Mouse (Mus musculus): ENCODE results near the gene Bud23. TPM values are rescaled to one million over a fixed set of nuclear protein-coding genes. Genes with fewer than 3 reads are reported as not detected.

The Bud23 gene
- polyA plus RNA-seq, 1 experiment from 2014 or later: 156 TPM

- H3K9me3 ChIP-seq (ENCODE audit: control insufficient read depth, low read length): no peaks in the 10 kb centered on the region
- H3K4me2 ChIP-seq (ENCODE audit: low read depth, severe bottlenecking): no peak overlapping the region
- H3K27me3 ChIP-seq (ENCODE audit: control insufficient read depth, insufficient read depth, low read length): no peaks in the 10 kb centered on the region
- 69% methylated on average over 1 of the region's 1 CpGs for WGBS
- DNase-seq (ENCODE audit: low spot score) (no peak), ATAC-seq (ENCODE audit: insufficient number of reproducible peaks, low FRiP score, low TSS enrichment, low read depth) (no peak)
- H3K4me1 ChIP-seq (ENCODE audit: control insufficient read depth, insufficient read depth, low read length): no peaks in the 10 kb centered on the region
- H3K27ac ChIP-seq (replicated peaks; ENCODE audit: low read depth, low read length): no peak overlapping the region
- H3K9ac ChIP-seq (ENCODE audit: low read length): no peak overlapping the region
- H3K4me3 ChIP-seq (ENCODE audit: low read depth, low read length): no peak overlapping the region
- no peaks in the 10 kb centered on the region for H3K36me3 ChIP-seq (ENCODE audit: control insufficient read depth, insufficient read depth, low read length)
Observed at GRCm38 (mm10) chr5:135100981-135101380, 36.2 kb upstream of the Bud23 start.

GRCm38 (mm10) chr5:135089653-135090052 is 24.9 kb upstream of the Bud23 start, which contains the start of gene Mlxipl:
Mlxipl (plus strand) TSS chr5:135089890.
- no peak for ATAC-seq (ENCODE audit: insufficient number of reproducible peaks, low FRiP score, low TSS enrichment, low read depth)
- H3K4me1 ChIP-seq (ENCODE audit: control insufficient read depth, insufficient read depth, low read length): no peaks in the 10 kb centered on the region
- WGBS: 3% methylated on average over 39 of the region's 39 CpGs
- peak within 1 kb of the TSS; percentile 36 for H3K9ac ChIP-seq (ENCODE audit: low read length)
- peak within 1 kb of the TSS; percentile 12; the same call in 1 of the 2 replicates for H3K4me3 ChIP-seq (ENCODE audit: low read depth, low read length)
- no peak within 1 kb of the TSS for H3K27ac ChIP-seq (replicated peaks; ENCODE audit: low read depth, low read length)
- peaks cover 19% of the 10 kb centered on the region for H3K27me3 ChIP-seq (ENCODE audit: control insufficient read depth, insufficient read depth, low read length)
- H3K4me2 ChIP-seq (ENCODE audit: low read depth, severe bottlenecking): peak within 1 kb of the TSS; percentile 40
- no peaks in the 10 kb centered on the region for H3K36me3 ChIP-seq (ENCODE audit: control insufficient read depth, insufficient read depth, low read length)
- peak; percentile 35 for DNase-seq (ENCODE audit: low spot score)
- H3K9me3 ChIP-seq (ENCODE audit: control insufficient read depth, low read length): no peaks in the 10 kb centered on the region

- no peaks in the 10 kb centered on the region for H3K9me3 ChIP-seq (ENCODE audit: control insufficient read depth, low read length)
- no peak overlapping the region for H3K4me3 ChIP-seq (ENCODE audit: low read depth, low read length)
- DNase-seq (ENCODE audit: low spot score) (peak; percentile 33), ATAC-seq (ENCODE audit: insufficient number of reproducible peaks, low FRiP score, low TSS enrichment, low read depth) (no peak)
- H3K27ac ChIP-seq (replicated peaks; ENCODE audit: low read depth, low read length): no peak overlapping the region
- H3K27me3 ChIP-seq (ENCODE audit: control insufficient read depth, insufficient read depth, low read length): peaks cover 19% of the 10 kb centered on the region
- WGBS: 13% methylated on average over 4 of the region's 4 CpGs
- H3K36me3 ChIP-seq (ENCODE audit: control insufficient read depth, insufficient read depth, low read length): no peaks in the 10 kb centered on the region
- H3K4me1 ChIP-seq (ENCODE audit: control insufficient read depth, insufficient read depth, low read length): no peaks in the 10 kb centered on the region
- no peak overlapping the region for H3K9ac ChIP-seq (ENCODE audit: low read length)
- H3K4me2 ChIP-seq (ENCODE audit: low read depth, severe bottlenecking): no peak overlapping the region
Observed at GRCm38 (mm10) chr5:135086871-135087270, 22.1 kb upstream of the Bud23 start.

GRCm38 (mm10) chr5:135080539-135080938 is 15.8 kb upstream of the Bud23 start:
- no peaks in the 10 kb centered on the region for H3K9me3 ChIP-seq (ENCODE audit: control insufficient read depth, low read length)
- H3K9ac ChIP-seq (ENCODE audit: low read length): no peak overlapping the region
- H3K27me3 ChIP-seq (ENCODE audit: control insufficient read depth, insufficient read depth, low read length): no peaks in the 10 kb centered on the region
- H3K4me1 ChIP-seq (ENCODE audit: control insufficient read depth, insufficient read depth, low read length): no peaks in the 10 kb centered on the region
- H3K36me3 ChIP-seq (ENCODE audit: control insufficient read depth, insufficient read depth, low read length): peaks cover 2% of the 10 kb centered on the region; the same call in 1 of the 2 replicates
- no peak overlapping the region for H3K4me3 ChIP-seq (ENCODE audit: low read depth, low read length)
- 88% methylated on average over 5 of the region's 5 CpGs for WGBS
- no peak overlapping the region for H3K4me2 ChIP-seq (ENCODE audit: low read depth, severe bottlenecking)
- no peak overlapping the region for H3K27ac ChIP-seq (replicated peaks; ENCODE audit: low read depth, low read length)
- DNase-seq (ENCODE audit: low spot score): no peak
- ATAC-seq (ENCODE audit: insufficient number of reproducible peaks, low FRiP score, low TSS enrichment, low read depth): no peak

GRCm38 (mm10) chr5:135079578-135079977 is 14.8 kb upstream of the Bud23 start:
- no peaks in the 10 kb centered on the region for H3K27me3 ChIP-seq (ENCODE audit: control insufficient read depth, insufficient read depth, low read length)
- ATAC-seq (ENCODE audit: insufficient number of reproducible peaks, low FRiP score, low TSS enrichment, low read depth) (no peak), DNase-seq (ENCODE audit: low spot score) (no peak)
- H3K4me3 ChIP-seq (ENCODE audit: low read depth, low read length): no peak overlapping the region
- H3K4me1 ChIP-seq (ENCODE audit: control insufficient read depth, insufficient read depth, low read length): no peaks in the 10 kb centered on the region
- peaks cover 3% of the 10 kb centered on the region; the same call in 1 of the 2 replicates for H3K36me3 ChIP-seq (ENCODE audit: control insufficient read depth, insufficient read depth, low read length)
- no peaks in the 10 kb centered on the region for H3K9me3 ChIP-seq (ENCODE audit: control insufficient read depth, low read length)
- 96% methylated on average over 2 of the region's 2 CpGs for WGBS
- H3K9ac ChIP-seq (ENCODE audit: low read length): no peak overlapping the region
- H3K4me2 ChIP-seq (ENCODE audit: low read depth, severe bottlenecking): no peak overlapping the region
- H3K27ac ChIP-seq (replicated peaks; ENCODE audit: low read depth, low read length): no peak overlapping the region

GRCm38 (mm10) chr5:135078482-135078810 is 13.7 kb upstream of the Bud23 start:
- DNase-seq (ENCODE audit: low spot score) (no peak), ATAC-seq (ENCODE audit: insufficient number of reproducible peaks, low FRiP score, low TSS enrichment, low read depth) (peak; percentile 37; the same call in 1 of the 2 replicates)
- Histone ChIP-seq H3K27ac (replicated peaks; ENCODE audit: low read depth, low read length) (no peak overlapping the region), H3K36me3 (ENCODE audit: control insufficient read depth, insufficient read depth, low read length) (peaks cover 3% of the 10 kb centered on the region; the same call in 1 of the 2 replicates), H3K9ac (ENCODE audit: low read length) (peak overlapping the region; percentile 9; the same call in 1 of the 2 replicates), H3K4me2 (ENCODE audit: low read depth, severe bottlenecking) (peak overlapping the region; percentile 76), H3K27me3 (ENCODE audit: control insufficient read depth, insufficient read depth, low read length) (no peaks in the 10 kb centered on the region), H3K4me1 (ENCODE audit: control insufficient read depth, insufficient read depth, low read length) (peaks cover 5% of the 10 kb centered on the region), H3K4me3 (ENCODE audit: low read depth, low read length) (peak overlapping the region; percentile 93), H3K9me3 (ENCODE audit: control insufficient read depth, low read length) (no peaks in the 10 kb centered on the region)
- 1% methylated on average over 11 of the region's 11 CpGs for WGBS

GRCm38 (mm10) chr5:135077564-135078481 is 13.1 kb upstream of the Bud23 start, which contains the start of gene Vps37d:
Vps37d (minus strand) TSS chr5:135078266.
- Histone ChIP-seq H3K9me3 (ENCODE audit: control insufficient read depth, low read length) (no peaks in the 10 kb centered on the region), H3K27ac (replicated peaks; ENCODE audit: low read depth, low read length) (peak within 1 kb of the TSS; percentile 76)
- ATAC-seq (ENCODE audit: insufficient number of reproducible peaks, low FRiP score, low TSS enrichment, low read depth): peak; percentile 73

GRCm38 (mm10) chr5:135076931-135077505 is 12.3 kb upstream of the Bud23 start:
- peak overlapping the region; percentile 70; the same call in 1 of the 2 replicates for H3K27ac ChIP-seq (replicated peaks; ENCODE audit: low read depth, low read length)
- peaks cover 10% of the 10 kb centered on the region for H3K4me1 ChIP-seq (ENCODE audit: control insufficient read depth, insufficient read depth, low read length)
- peak overlapping the region; percentile 93 for H3K4me3 ChIP-seq (ENCODE audit: low read depth, low read length)
- H3K36me3 ChIP-seq (ENCODE audit: control insufficient read depth, insufficient read depth, low read length): peaks cover 3% of the 10 kb centered on the region
- peak; percentile 62 for DNase-seq (ENCODE audit: low spot score)
- WGBS: 28% methylated on average over 14 of the region's 14 CpGs
- H3K27me3 ChIP-seq (ENCODE audit: control insufficient read depth, insufficient read depth, low read length): no peaks in the 10 kb centered on the region
- H3K9ac ChIP-seq (ENCODE audit: low read length): peak overlapping the region; percentile 97
- ATAC-seq (ENCODE audit: insufficient number of reproducible peaks, low FRiP score, low TSS enrichment, low read depth): peak; percentile 48; the same call in 1 of the 2 replicates
- H3K4me2 ChIP-seq (ENCODE audit: low read depth, severe bottlenecking): peak overlapping the region; percentile 76
- no peaks in the 10 kb centered on the region for H3K9me3 ChIP-seq (ENCODE audit: control insufficient read depth, low read length)

More at GRCm38 (mm10) chr5:135077564-135078481, 13.1 kb upstream of the Bud23 start, which contains the start of gene Vps37d:
- peak; percentile 98 for DNase-seq (ENCODE audit: low spot score)
- under 1% methylated on average over 49 of the region's 83 CpGs for WGBS
- Histone ChIP-seq H3K36me3 (ENCODE audit: control insufficient read depth, insufficient read depth, low read length) (peaks cover 3% of the 10 kb centered on the region), H3K9ac (ENCODE audit: low read length) (peak within 1 kb of the TSS; percentile 97), H3K4me1 (ENCODE audit: control insufficient read depth, insufficient read depth, low read length) (peaks cover 10% of the 10 kb centered on the region), H3K4me2 (ENCODE audit: low read depth, severe bottlenecking) (peak within 1 kb of the TSS; percentile 76), H3K4me3 (ENCODE audit: low read depth, low read length) (peak within 1 kb of the TSS; percentile 93), H3K27me3 (ENCODE audit: control insufficient read depth, insufficient read depth, low read length) (no peaks in the 10 kb centered on the region)
